Mouse (Mus musculus): ENCODE results near the gene Cypt14.
"Not testable (repeated sequence)": the region's sequence is repeated elsewhere in the genome, so short reads cannot be mapped to it uniquely, and the experiment has no call there.

The Cypt14 gene

DNA sequence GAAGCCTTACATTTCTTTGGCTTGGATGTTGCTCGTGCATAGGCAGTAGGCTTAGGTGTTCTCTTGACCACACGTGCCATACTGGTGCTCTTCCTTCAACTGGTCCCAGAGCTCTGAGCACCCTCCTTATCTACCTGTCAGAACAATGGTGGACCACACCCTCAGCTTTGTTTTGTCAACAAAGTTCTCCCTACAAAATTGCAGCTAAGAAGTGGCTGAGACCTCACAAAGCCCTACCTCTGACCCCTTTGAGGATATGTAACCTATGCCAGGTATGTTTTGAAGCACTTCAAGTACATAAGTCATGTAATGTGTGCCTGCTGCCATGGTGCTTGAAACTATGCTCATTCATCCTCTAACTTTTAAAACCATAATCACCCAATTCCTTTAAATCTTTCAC, at the start of gene Cypt14:
Gene Cypt14 (minus strand): TSS at position 101 of the 400 bp plus-strand sequence.
- DNase-seq = not testable (repeated sequence)

Measured in layer of hippocampus, adult 9-11 months (tissue).